In the genomic region with DNA sequence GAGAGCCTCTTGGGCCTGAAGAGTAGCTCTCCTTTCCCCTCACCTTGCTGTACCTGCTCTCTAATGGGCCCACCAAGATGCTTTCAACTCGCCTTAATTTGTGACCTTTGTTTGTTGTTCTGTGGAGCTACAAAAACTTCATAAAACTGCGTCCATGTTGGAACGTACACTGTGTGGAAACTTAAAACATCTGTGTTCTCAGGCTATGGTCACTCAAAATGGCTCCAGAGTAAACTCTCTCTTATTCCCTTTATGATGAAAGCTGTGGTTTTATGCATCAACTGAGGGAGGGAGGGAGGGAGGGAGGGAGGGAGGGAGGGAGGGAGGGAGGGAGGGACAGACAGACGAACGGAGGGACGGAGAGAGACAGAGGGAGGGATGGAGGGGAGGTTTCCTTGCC, we compare ENCODE assay signal across 13 mouse cellular contexts. TPM values are rescaled to one million over a fixed set of nuclear protein-coding genes. Genes with fewer than 3 reads are reported as not detected.
A peak's percentile ranks its signal among the peaks of the same experiment; 100 is the strongest.
DNase-seq lines count a peak whose midpoint lies in the region; ATAC-seq and TF ChIP-seq lines count a peak whose summit lies in the region.
"Had no signal": no experiment of that assay in that cellular context is flagged by ENCODE, and none has a peak within 500 bp of the region (broad histone marks: within the 10 kb centered on the region; RNA-seq: fewer than 3 reads in every experiment).

No protein-coding gene starts in this region.

- no peaks in the 10 kb centered on the region for H3K27me3 ChIP-seq in heart, adult 2 months (ENCODE audit: control insufficient read depth, insufficient read depth, low read length)
- H3K27me3 ChIP-seq in kidney, embryonic 16.5 days (ENCODE audit: insufficient read depth, low read length) = no peaks in the 10 kb centered on the region
- no peaks in the 10 kb centered on the region for H3K27me3 ChIP-seq in embryonic facial prominence, embryonic 15.5 days
- no peaks in the 10 kb centered on the region for H3K27me3 ChIP-seq in forebrain, embryonic 11.5 days (ENCODE audit: control insufficient read depth, insufficient read depth, low read length)
- H3K27me3 ChIP-seq: liver, embryonic 13.5 days had no signal

- H3K4me1 ChIP-seq in heart, adult 2 months (ENCODE audit: control insufficient read depth, insufficient read depth, low read length) = peaks cover 23% of the 10 kb centered on the region
- H3K4me1 ChIP-seq in kidney, embryonic 16.5 days (ENCODE audit: insufficient read depth, low read length) = peaks cover 65% of the 10 kb centered on the region
- H3K4me1 ChIP-seq in embryonic facial prominence, embryonic 15.5 days = peaks cover 33% of the 10 kb centered on the region
- H3K4me1 ChIP-seq in forebrain, embryonic 11.5 days (replicated peaks; ENCODE audit: control insufficient read depth, insufficient read depth, low read length) = peaks cover 16% of the 10 kb centered on the region

- H3K4me2 ChIP-seq in kidney, embryonic 16.5 days (replicated peaks; ENCODE audit: low read depth, low read length) = no peak overlapping the region
- H3K4me2 ChIP-seq in embryonic facial prominence, embryonic 15.5 days (replicated peaks) = no peak overlapping the region
- no peak overlapping the region for H3K4me2 ChIP-seq in forebrain, embryonic 11.5 days (ENCODE audit: low read depth, low read length, severe bottlenecking)
- H3K4me2 ChIP-seq: liver, embryonic 13.5 days had no signal

- no peaks in the 10 kb centered on the region for H3K36me3 ChIP-seq in heart, adult 2 months (ENCODE audit: control insufficient read depth, insufficient read depth, low read length)
- no peaks in the 10 kb centered on the region for H3K36me3 ChIP-seq in kidney, embryonic 16.5 days (ENCODE audit: insufficient read depth, low read length)
- H3K36me3 ChIP-seq in embryonic facial prominence, embryonic 15.5 days = no peaks in the 10 kb centered on the region
- no peaks in the 10 kb centered on the region for H3K36me3 ChIP-seq in forebrain, embryonic 11.5 days (ENCODE audit: control insufficient read depth, insufficient read depth, low read length)
- H3K36me3 ChIP-seq: liver, embryonic 13.5 days had no signal

- peak overlapping the region; percentile 90 for H3K27ac ChIP-seq in heart, adult 2 months
- peak overlapping the region; percentile 88 for H3K27ac ChIP-seq in kidney, embryonic 16.5 days (ENCODE audit: low read length)
- peak overlapping the region; percentile 69; the same call in 1 of the 2 replicates for H3K27ac ChIP-seq in embryonic facial prominence, embryonic 15.5 days (replicated peaks)
- H3K27ac ChIP-seq in forebrain, embryonic 11.5 days (ENCODE audit: low read depth, low read length) = no peak overlapping the region

- ATAC-seq in kidney, embryonic 16.5 days (ENCODE audit: low FRiP score, low TSS enrichment) = no peak
- ATAC-seq in embryonic facial prominence, embryonic 15.5 days (ENCODE audit: insufficient number of reproducible peaks, low FRiP score, low TSS enrichment, low read depth) = no peak
- ATAC-seq in megakaryocyte-erythroid progenitor cell, adult 5-6 weeks (replicated peaks; ENCODE audit: low FRiP score, low TSS enrichment, poor library complexity, severe bottlenecking) = no peak
- ATAC-seq in forebrain, embryonic 11.5 days (replicated peaks; ENCODE audit: low FRiP score) = no peak

- H3K9me3 ChIP-seq in kidney, embryonic 16.5 days (ENCODE audit: low read length) = no peaks in the 10 kb centered on the region
- H3K9me3 ChIP-seq in embryonic facial prominence, embryonic 15.5 days (replicated peaks) = no peaks in the 10 kb centered on the region
- no peaks in the 10 kb centered on the region for H3K9me3 ChIP-seq in forebrain, embryonic 11.5 days (ENCODE audit: control insufficient read depth, low read length)
- H3K9me3 ChIP-seq: liver, embryonic 13.5 days had no signal

- 47% methylated on average over 6 of the region's 6 CpGs for WGBS in heart, adult 2 months
- WGBS in kidney, embryonic 16.5 days = 36% methylated on average over 6 of the region's 6 CpGs
- 38% methylated on average over 6 of the region's 6 CpGs for WGBS in embryonic facial prominence, embryonic 15.5 days
- 62% methylated on average over 6 of the region's 6 CpGs for whole genome bisulfite sequencing in forebrain, embryonic 11.5 days

- H3K79me2 ChIP-seq in heart, adult 2 months (replicated peaks; ENCODE audit: control insufficient read depth, insufficient read depth, low read length) = 0 out of 2 replicates have a peak, but pooled peaks cover 1% of the 10 kb centered on the region

- H3K4me3 ChIP-seq in heart, adult 2 months = no peak overlapping the region
- no peak overlapping the region for H3K4me3 ChIP-seq in kidney, embryonic 16.5 days (ENCODE audit: low read length)
- no peak overlapping the region for H3K4me3 ChIP-seq in embryonic facial prominence, embryonic 15.5 days (replicated peaks)
- no peak overlapping the region for H3K4me3 ChIP-seq in forebrain, embryonic 11.5 days (ENCODE audit: low read depth, low read length)
- H3K4me3 ChIP-seq: erythroblast, embryonic 14.5 days; liver, embryonic 13.5 days had no signal

- H3K9ac ChIP-seq in heart, adult 2 months (ENCODE audit: low read depth, low read length) = no peak overlapping the region
- peak overlapping the region; percentile 54; the same call in 1 of the 2 replicates for H3K9ac ChIP-seq in kidney, embryonic 16.5 days (replicated peaks; ENCODE audit: low read length)
- no peak overlapping the region for H3K9ac ChIP-seq in embryonic facial prominence, embryonic 15.5 days
- no peak overlapping the region for H3K9ac ChIP-seq in forebrain, embryonic 11.5 days (ENCODE audit: low read length)
- H3K9ac ChIP-seq: liver, embryonic 13.5 days had no signal

- no peak for TF ChIP-seq EP300 in heart, adult 2 months (IDR thresholded peaks at IDR 0.05; ENCODE audit: insufficient read depth, low read depth, low read length)

- TF ChIP-seq CTCF in heart, adult 2 months (IDR thresholded peaks at IDR 0.05) = no peak

- DNase-seq in heart, adult 2 months = no peak
- no peak for DNase-seq in heart, postnatal 14 days
- no peak for DNase-seq in kidney, adult 9 months
- DNase-seq in 3T3-L1 (ENCODE audit: low read depth, low spot score) = peak; percentile 55
- no peak for DNase-seq in forebrain, embryonic 11.5 days (ENCODE audit: low spot score)
- DNase-seq: B cell, adult 2 months; cerebellum, postnatal 36 days; liver, embryonic 13.5 days; spleen, adult 18-20 months had no signal

- intact Hi-C loops in heart, adult 2 months (cut with DNase I) = no loop called here
- intact Hi-C loops in heart, postnatal 14 days (cut with DNase I) = no loop called here

- TF ChIP-seq POLR2A in heart, adult 2 months (IDR thresholded peaks at IDR 0.05; ENCODE audit: insufficient read depth, low read depth, low read length) = no peak

RNA-seq across cellular contexts. Expression of gene Arhgef10l, which starts 35.7 kb away (rescaled TPM):
- total RNA-seq in heart, adult 2 months (2021) = 10 to 100 TPM; 61.0 to 74.4 TPM
- 54.7 and 75.6 TPM in 2 replicates for polyA plus RNA-seq in heart, adult 2 months (2012; rRNA removed)
- total RNA-seq in heart, postnatal 14 days (2021) = 10 to 100 TPM; 62.5 TPM
- polyA plus RNA-seq in kidney, embryonic 16.5 days (2015; fragmentation: Nextera tagmentation; extraction: Ambion mirVana) = 25.4 and 27.7 TPM in 2 replicates
- 17.0 and 18.6 TPM in 2 replicates for polyA plus RNA-seq in embryonic facial prominence, embryonic 15.5 days (2015; fragmentation: Nextera tagmentation; extraction: Ambion mirVana)
- 0.07 TPM in 1 of 2 replicates, not detected in the other for total RNA-seq in megakaryocyte-erythroid progenitor cell, adult 5-6 weeks (2014; fragmentation: Nextera tagmentation)
- not detected in 2 replicates for total RNA-seq in megakaryocyte-erythroid progenitor cell, adult 5-6 weeks (2017)
- polyA plus RNA-seq in forebrain, embryonic 11.5 days (2014; fragmentation: Nextera tagmentation; extraction: Ambion mirVana) = 23.3 and 23.6 TPM in 2 replicates
